Mouse (Mus musculus): ENCODE results near the gene Slc9a7. TPM values are rescaled to one million over a fixed set of nuclear protein-coding genes. Genes with fewer than 3 reads are reported as not detected.

Gene Slc9a7
- polyA plus RNA-seq, 1 experiment from 2014 or later, result 0.48 TPM

- Histone ChIP-seq H3K9ac (ENCODE audit: low read depth, low read length) (no peak overlapping the region), H3K9me3 (ENCODE audit: control insufficient read depth, low read length) (no peaks in the 10 kb centered on the region), H3K4me1 (replicated peaks; ENCODE audit: control insufficient read depth, insufficient read depth, low read length) (no peaks in the 10 kb centered on the region), H3K27ac (ENCODE audit: low read depth, low read length) (no peak overlapping the region), H3K4me3 (ENCODE audit: low read depth, low read length) (no peak overlapping the region), H3K4me2 (no peak overlapping the region), H3K36me3 (ENCODE audit: control insufficient read depth, insufficient read depth, low read length) (no peaks in the 10 kb centered on the region), H3K27me3 (replicated peaks; ENCODE audit: control insufficient read depth, insufficient read depth, low read length) (peaks cover 6% of the 10 kb centered on the region)
- DNase-seq (ENCODE audit: low spot score) (no peak), ATAC-seq (replicated peaks; ENCODE audit: low FRiP score) (no peak)
- WGBS, result 34% methylated on average over 2 of the region's 2 CpGs
Measured at GRCm38 (mm10) chrX:20286254-20286653, 5.4 kb downstream of the Slc9a7 start.

GRCm38 (mm10) chrX:20279424-20279823 lies 12.2 kb downstream of the Slc9a7 start:
- no peaks in the 10 kb centered on the region for H3K27me3 ChIP-seq (replicated peaks; ENCODE audit: control insufficient read depth, insufficient read depth, low read length)

GRCm38 (mm10) chrX:20273854-20274253 lies 17.8 kb downstream of the Slc9a7 start:
- no peak for DNase-seq (ENCODE audit: low spot score)
- H3K9me3 ChIP-seq (ENCODE audit: control insufficient read depth, low read length), result no peaks in the 10 kb centered on the region
- H3K4me2 ChIP-seq, result no peak overlapping the region
- no peaks in the 10 kb centered on the region for H3K36me3 ChIP-seq (ENCODE audit: control insufficient read depth, insufficient read depth, low read length)
- no peak overlapping the region for H3K4me3 ChIP-seq (ENCODE audit: low read depth, low read length)
- ATAC-seq (replicated peaks; ENCODE audit: low FRiP score), result no peak
- H3K27ac ChIP-seq (ENCODE audit: low read depth, low read length), result no peak overlapping the region
- H3K4me1 ChIP-seq (replicated peaks; ENCODE audit: control insufficient read depth, insufficient read depth, low read length), result no peaks in the 10 kb centered on the region
- H3K27me3 ChIP-seq (replicated peaks; ENCODE audit: control insufficient read depth, insufficient read depth, low read length), result no peaks in the 10 kb centered on the region
- no peak overlapping the region for H3K9ac ChIP-seq (ENCODE audit: low read depth, low read length)

More at GRCm38 (mm10) chrX:20279424-20279823, 12.2 kb downstream of the Slc9a7 start:
- DNase-seq (ENCODE audit: low spot score), result no peak
- H3K4me3 ChIP-seq (ENCODE audit: low read depth, low read length), result no peak overlapping the region
- H3K9me3 ChIP-seq (ENCODE audit: control insufficient read depth, low read length), result no peaks in the 10 kb centered on the region
- ATAC-seq (replicated peaks; ENCODE audit: low FRiP score), result no peak
- no peaks in the 10 kb centered on the region for H3K36me3 ChIP-seq (ENCODE audit: control insufficient read depth, insufficient read depth, low read length)
- WGBS, result 40% methylated on average over 6 of the region's 6 CpGs
- no peak overlapping the region for H3K9ac ChIP-seq (ENCODE audit: low read depth, low read length)
- H3K27ac ChIP-seq (ENCODE audit: low read depth, low read length), result no peak overlapping the region
- no peak overlapping the region for H3K4me2 ChIP-seq
- no peaks in the 10 kb centered on the region for H3K4me1 ChIP-seq (replicated peaks; ENCODE audit: control insufficient read depth, insufficient read depth, low read length)

GRCm38 (mm10) chrX:20271980-20272379 lies 19.6 kb downstream of the Slc9a7 start:
- H3K36me3 ChIP-seq (ENCODE audit: control insufficient read depth, insufficient read depth, low read length), result no peaks in the 10 kb centered on the region
- H3K4me2 ChIP-seq, result no peak overlapping the region
- WGBS, result 33% methylated on average over 1 of the region's 1 CpGs
- H3K4me1 ChIP-seq (replicated peaks; ENCODE audit: control insufficient read depth, insufficient read depth, low read length), result no peaks in the 10 kb centered on the region
- no peak overlapping the region for H3K4me3 ChIP-seq (ENCODE audit: low read depth, low read length)
- DNase-seq (ENCODE audit: low spot score) (no peak), ATAC-seq (replicated peaks; ENCODE audit: low FRiP score) (no peak)
- H3K9me3 ChIP-seq (ENCODE audit: control insufficient read depth, low read length), result no peaks in the 10 kb centered on the region
- no peak overlapping the region for H3K27ac ChIP-seq (ENCODE audit: low read depth, low read length)
- H3K9ac ChIP-seq (ENCODE audit: low read depth, low read length), result no peak overlapping the region
- H3K27me3 ChIP-seq (replicated peaks; ENCODE audit: control insufficient read depth, insufficient read depth, low read length), result no peaks in the 10 kb centered on the region

- no peak for ATAC-seq (replicated peaks; ENCODE audit: low FRiP score)
- no peak for DNase-seq (ENCODE audit: low spot score)
- no peak overlapping the region for H3K27ac ChIP-seq (ENCODE audit: low read depth, low read length)
- H3K4me3 ChIP-seq (ENCODE audit: low read depth, low read length), result no peak overlapping the region
- no peak overlapping the region for H3K9ac ChIP-seq (ENCODE audit: low read depth, low read length)
- H3K4me2 ChIP-seq, result no peak overlapping the region
- no peaks in the 10 kb centered on the region for H3K36me3 ChIP-seq (ENCODE audit: control insufficient read depth, insufficient read depth, low read length)
- H3K4me1 ChIP-seq (replicated peaks; ENCODE audit: control insufficient read depth, insufficient read depth, low read length), result no peaks in the 10 kb centered on the region
- WGBS, result 44% methylated on average over 3 of the region's 3 CpGs
- no peaks in the 10 kb centered on the region for H3K9me3 ChIP-seq (ENCODE audit: control insufficient read depth, low read length)
- H3K27me3 ChIP-seq (replicated peaks; ENCODE audit: control insufficient read depth, insufficient read depth, low read length), result no peaks in the 10 kb centered on the region
Measured at GRCm38 (mm10) chrX:20269980-20270379, 21.6 kb downstream of the Slc9a7 start.

- Histone ChIP-seq H3K4me3 (ENCODE audit: low read depth, low read length) (no peak overlapping the region), H3K36me3 (ENCODE audit: control insufficient read depth, insufficient read depth, low read length) (no peaks in the 10 kb centered on the region), H3K27me3 (replicated peaks; ENCODE audit: control insufficient read depth, insufficient read depth, low read length) (no peaks in the 10 kb centered on the region), H3K4me1 (replicated peaks; ENCODE audit: control insufficient read depth, insufficient read depth, low read length) (no peaks in the 10 kb centered on the region), H3K9ac (ENCODE audit: low read depth, low read length) (no peak overlapping the region), H3K27ac (ENCODE audit: low read depth, low read length) (no peak overlapping the region), H3K4me2 (no peak overlapping the region), H3K9me3 (ENCODE audit: control insufficient read depth, low read length) (no peaks in the 10 kb centered on the region)
- DNase-seq (ENCODE audit: low spot score) (no peak), ATAC-seq (replicated peaks; ENCODE audit: low FRiP score) (no peak)
- 87% methylated on average over 2 of the region's 2 CpGs for WGBS
Measured at GRCm38 (mm10) chrX:20264370-20264769, 27.2 kb downstream of the Slc9a7 start.

GRCm38 (mm10) chrX:20228102-20228501 lies 63.5 kb downstream of the Slc9a7 start:
- Histone ChIP-seq H3K27me3 (replicated peaks; ENCODE audit: control insufficient read depth, insufficient read depth, low read length) (no peaks in the 10 kb centered on the region), H3K27ac (ENCODE audit: low read depth, low read length) (no peak overlapping the region), H3K4me2 (no peak overlapping the region), H3K4me3 (ENCODE audit: low read depth, low read length) (no peak overlapping the region), H3K4me1 (replicated peaks; ENCODE audit: control insufficient read depth, insufficient read depth, low read length) (no peaks in the 10 kb centered on the region), H3K9me3 (ENCODE audit: control insufficient read depth, low read length) (no peaks in the 10 kb centered on the region), H3K36me3 (ENCODE audit: control insufficient read depth, insufficient read depth, low read length) (no peaks in the 10 kb centered on the region), H3K9ac (ENCODE audit: low read depth, low read length) (no peak overlapping the region)
- DNase-seq (ENCODE audit: low spot score) (no peak), ATAC-seq (replicated peaks; ENCODE audit: low FRiP score) (no peak)

- DNase-seq (ENCODE audit: low spot score), result no peak
- Histone ChIP-seq H3K4me1 (replicated peaks; ENCODE audit: control insufficient read depth, insufficient read depth, low read length) (no peaks in the 10 kb centered on the region), H3K9me3 (ENCODE audit: control insufficient read depth, low read length) (no peaks in the 10 kb centered on the region), H3K9ac (ENCODE audit: low read depth, low read length) (no peak overlapping the region), H3K27ac (ENCODE audit: low read depth, low read length) (no peak overlapping the region), H3K4me3 (ENCODE audit: low read depth, low read length) (no peak overlapping the region), H3K36me3 (ENCODE audit: control insufficient read depth, insufficient read depth, low read length) (no peaks in the 10 kb centered on the region), H3K27me3 (replicated peaks; ENCODE audit: control insufficient read depth, insufficient read depth, low read length) (no peaks in the 10 kb centered on the region), H3K4me2 (no peak overlapping the region)
- 75% methylated on average over 2 of the region's 2 CpGs for WGBS
- ATAC-seq (replicated peaks; ENCODE audit: low FRiP score), result no peak
Measured at GRCm38 (mm10) chrX:20221486-20221885, 70.1 kb downstream of the Slc9a7 start.

- Histone ChIP-seq H3K4me2 (no peak overlapping the region), H3K4me3 (ENCODE audit: low read depth, low read length) (no peak overlapping the region), H3K9me3 (ENCODE audit: control insufficient read depth, low read length) (no peaks in the 10 kb centered on the region), H3K36me3 (ENCODE audit: control insufficient read depth, insufficient read depth, low read length) (no peaks in the 10 kb centered on the region), H3K27ac (ENCODE audit: low read depth, low read length) (no peak overlapping the region), H3K4me1 (replicated peaks; ENCODE audit: control insufficient read depth, insufficient read depth, low read length) (no peaks in the 10 kb centered on the region), H3K27me3 (replicated peaks; ENCODE audit: control insufficient read depth, insufficient read depth, low read length) (no peaks in the 10 kb centered on the region), H3K9ac (ENCODE audit: low read depth, low read length) (no peak overlapping the region)
- 62% methylated on average over 3 of the region's 3 CpGs for WGBS
- DNase-seq (ENCODE audit: low spot score) (no peak), ATAC-seq (replicated peaks; ENCODE audit: low FRiP score) (no peak)
Measured at GRCm38 (mm10) chrX:20185616-20186015, 106.0 kb downstream of the Slc9a7 start.
